Comparison of ENCODE assay signal across 12 mouse cellular contexts in genomic region chr1:55500981-55501682, GRCm38 (mm10).
A peak's percentile ranks its signal among the peaks of the same experiment; 100 is the strongest.
DNase-seq lines count a peak whose midpoint lies in the region; ATAC-seq lines count a peak whose summit lies in the region.
"Had no signal": no experiment of that assay in that cellular context is flagged by ENCODE, and none has a peak within 500 bp of the region (broad histone marks: within the 10 kb centered on the region; RNA-seq: fewer than 3 reads in every experiment).

No protein-coding gene starts in this region.

- WGBS in neural tube, embryonic 12.5 days: 78% methylated on average over 2 of the region's 2 CpGs
- 46% methylated on average over 2 of the region's 2 CpGs for WGBS in midbrain, embryonic 12.5 days

- no peak overlapping the region for H3K27ac ChIP-seq in neural tube, embryonic 12.5 days
- no peak overlapping the region for H3K27ac ChIP-seq in midbrain, embryonic 12.5 days (replicated peaks)

- ATAC-seq in neural tube, embryonic 12.5 days (ENCODE audit: low FRiP score, low read depth): peak; percentile 50; the same call in 1 of the 2 replicates
- peak; percentile 77 for ATAC-seq in midbrain, embryonic 12.5 days (ENCODE audit: low FRiP score, low read depth)

- peak; percentile 17 to 43 for DNase-seq in cerebellum, postnatal 10 days
- no peak for DNase-seq in cerebellum, adult 8-10 months
- DNase-seq in neural tube, embryonic 10.5 days (ENCODE audit: extremely low spot score, low spot score): no peak
- DNase-seq in right cerebral cortex, postnatal 36 days (ENCODE audit: low spot score in 2 of 2): no peak
- no peak for DNase-seq in frontal cortex, postnatal 36 days (ENCODE audit: low spot score in 2 of 2)
- DNase-seq in thymus, postnatal 0 days (ENCODE audit: low spot score): no peak
- DNase-seq: kidney, postnatal 25 days; lung, postnatal 4 days; spleen, adult 18-20 months; thymus, adult 18-20 months had no signal

- no peak overlapping the region for H3K4me2 ChIP-seq in neural tube, embryonic 12.5 days (replicated peaks)
- no peak overlapping the region for H3K4me2 ChIP-seq in midbrain, embryonic 12.5 days (replicated peaks)

- no peaks in the 10 kb centered on the region for H3K9me3 ChIP-seq in neural tube, embryonic 12.5 days
- H3K9me3 ChIP-seq in midbrain, embryonic 12.5 days: no peaks in the 10 kb centered on the region

- no peak overlapping the region for H3K9ac ChIP-seq in neural tube, embryonic 12.5 days
- no peak overlapping the region for H3K9ac ChIP-seq in midbrain, embryonic 12.5 days (replicated peaks)

- H3K36me3 ChIP-seq in neural tube, embryonic 12.5 days: no peaks in the 10 kb centered on the region
- H3K36me3 ChIP-seq in midbrain, embryonic 12.5 days: no peaks in the 10 kb centered on the region

- H3K4me3 ChIP-seq in neural tube, embryonic 12.5 days: no peak overlapping the region
- no peak overlapping the region for H3K4me3 ChIP-seq in midbrain, embryonic 12.5 days

- H3K27me3 ChIP-seq in neural tube, embryonic 12.5 days (replicated peaks): no peaks in the 10 kb centered on the region
- H3K27me3 ChIP-seq in midbrain, embryonic 12.5 days: no peaks in the 10 kb centered on the region

- no peaks in the 10 kb centered on the region for H3K4me1 ChIP-seq in neural tube, embryonic 12.5 days
- H3K4me1 ChIP-seq in midbrain, embryonic 12.5 days: peaks cover 5% of the 10 kb centered on the region

Comparison
In these comparisons a context has a peak if more than half of its experiments do, and no peak if none do; other contexts are left out.
1. DNase-seq: peak in cerebellum, postnatal 10 days (2 of 2); none in cerebellum, adult 8-10 months (single experiment), neural tube, embryonic 10.5 days (single experiment), right cerebral cortex, postnatal 36 days (0 of 2), frontal cortex, postnatal 36 days (0 of 2) and thymus, postnatal 0 days (single experiment).